Mouse (Mus musculus) heart, postnatal 0 days (tissue): ENCODE measurements around the gene Cd79a.

ENCODE experiments used
- CTCF ChIP-seq: IDR thresholded peaks from 2 replicates; pipeline ENCODE4 v1.5.1; 2016; ENCODE audit warnings: antibody characterized with exemption, control low read depth, low read depth
- EP300 ChIP-seq: IDR thresholded peaks from 2 replicates; pipeline ENCODE4 v1.6.1; 2016; ENCODE audit warnings: antibody characterized with exemption, low read depth

DNA sequence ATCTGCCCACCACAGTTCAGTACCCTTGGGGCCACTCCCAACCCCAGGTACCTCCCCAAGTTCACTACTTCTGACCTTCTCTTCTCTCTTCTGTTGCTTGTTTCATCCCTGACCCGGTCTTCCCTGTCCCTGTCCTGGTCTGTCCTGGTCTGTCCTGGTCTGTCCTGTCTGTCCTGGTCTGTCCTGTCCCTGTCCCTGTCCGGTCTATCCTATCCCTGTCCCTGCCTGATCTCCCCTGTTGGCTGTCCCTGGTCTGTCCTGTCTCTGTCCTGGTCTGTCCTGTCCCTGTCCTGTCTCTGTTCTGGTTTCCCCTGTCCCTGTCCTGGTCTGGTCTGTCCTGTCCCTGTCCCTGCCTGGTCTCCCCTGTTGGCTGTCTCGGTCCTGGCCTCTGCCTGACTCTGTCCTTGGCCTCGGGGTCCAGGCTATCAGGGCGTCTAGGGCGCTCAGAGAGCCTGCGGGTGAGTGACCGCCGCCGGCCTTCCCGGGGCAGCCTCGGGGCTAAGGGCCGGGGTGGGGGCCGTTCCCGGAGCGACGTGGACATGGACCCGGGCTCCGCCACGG lies 21.7 kb downstream of the Cd79a start:
- TF ChIP-seq CTCF (no peak), EP300 (no peak)
